Mouse (Mus musculus): ENCODE measurements around the gene Nectin2. TPM values are rescaled to one million over a fixed set of nuclear protein-coding genes. Genes with fewer than 3 reads are reported as not detected.

Gene Nectin2
- total RNA-seq, 2 experiments from 2014 or later: 7.9 to 8.2 TPM

- peak; percentile 97 to 99 for DNase-seq (ENCODE audit: extremely low spot score in 1 of 2, low spot score in 2 of 2)
- intact Hi-C loops (cut with DNase I): loop anchor here (10.0 kb wide), 1 partner anchor 711 kb away; the partner anchor contains the start of gene Irf2bp1
- Histone ChIP-seq H3K4me3 (peak within 1 kb of the TSS; percentile 91), H3K27ac (peak within 1 kb of the TSS; percentile 90)
- TF ChIP-seq CTCF (IDR thresholded peaks at IDR 0.05): no peak
Observed at GRCm38 (mm10) chr7:19715239-19716054, 34.8 kb downstream of the Nectin2 start, which contains the start of gene Tomm40. Gene Tomm40, minus strand, starts transcription at chr7:19715438.

- intact Hi-C loops (cut with DNase I): loop anchor here (10.0 kb wide), 1 partner anchor 710 kb away; the partner anchor contains the start of gene Irf2bp1
- Histone ChIP-seq H3K27ac (peak overlapping the region; percentile 90), H3K4me3 (peak overlapping the region; percentile 91)
- DNase-seq (ENCODE audit: extremely low spot score in 1 of 2, low spot score in 2 of 2): peak in 1 of 2 experiments; percentile 47
- TF ChIP-seq CTCF (IDR thresholded peaks at IDR 0.05): no peak
Observed at GRCm38 (mm10) chr7:19714836-19715235, 35.4 kb downstream of the Nectin2 start.

DNA sequence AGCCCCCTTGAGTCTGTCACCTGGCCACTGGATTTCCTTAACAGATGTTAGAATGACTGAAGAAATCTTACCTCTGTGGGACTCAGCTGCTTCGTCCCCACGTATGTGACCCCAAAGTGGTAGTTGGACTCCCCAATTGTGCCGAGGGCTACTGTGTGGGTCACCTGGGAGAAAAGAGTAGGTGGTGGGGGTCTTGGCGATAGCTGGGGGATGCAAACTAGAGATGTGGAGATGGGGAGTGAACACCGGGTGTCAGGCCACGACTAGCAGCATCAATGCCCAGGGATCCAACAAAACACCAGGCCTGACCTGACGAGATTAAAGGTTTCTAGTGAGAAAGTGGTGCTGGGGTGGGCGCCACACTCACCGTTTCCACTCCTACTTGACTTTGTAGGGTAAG is 36.7 kb downstream of the Nectin2 start:
- intact Hi-C loops (cut with DNase I): loop anchor here (1.0 to 10.0 kb wide), 2 partner anchors 44 to 709 kb away; partner anchors contain the start of gene Irf2bp1
- Histone ChIP-seq H3K27ac (no peak overlapping the region), H3K4me3 (no peak overlapping the region)
- no peak for DNase-seq (ENCODE audit: extremely low spot score in 1 of 2, low spot score in 2 of 2)
- no peak for TF ChIP-seq CTCF (IDR thresholded peaks at IDR 0.05)

GRCm38 (mm10) chr7:19713196-19713595 is 37.1 kb downstream of the Nectin2 start:
- TF ChIP-seq CTCF (IDR thresholded peaks at IDR 0.05): peak; percentile 54
- H3K27ac ChIP-seq: no peak overlapping the region; the same call in 1 of the 2 replicates
- no peak for DNase-seq (ENCODE audit: extremely low spot score in 1 of 2, low spot score in 2 of 2)
- intact Hi-C loops (cut with DNase I): loop anchor here (1.0 to 10.0 kb wide), 2 partner anchors 44 to 708 kb away; partner anchors contain the start of gene Irf2bp1
- no peak overlapping the region for H3K4me3 ChIP-seq

DNA sequence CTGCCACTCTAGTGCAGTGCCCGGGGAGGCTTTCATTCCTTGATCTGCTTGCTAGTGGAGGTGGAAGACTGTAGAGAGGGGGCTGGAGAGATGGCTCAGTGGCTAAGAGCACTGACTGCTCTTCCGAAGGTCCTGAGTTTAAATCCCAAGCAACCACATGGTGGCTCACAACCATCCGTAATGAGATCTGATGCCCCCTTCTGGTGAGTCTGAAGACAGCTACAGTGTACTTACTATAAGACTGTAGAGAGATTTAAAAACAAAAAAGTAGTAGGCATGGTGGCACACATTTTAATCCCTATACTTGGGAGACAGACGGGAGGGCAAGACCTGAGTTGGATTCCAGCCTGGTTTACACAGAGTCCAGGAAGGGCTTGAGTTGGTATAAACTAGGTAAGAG is 37.9 kb downstream of the Nectin2 start:
- Histone ChIP-seq H3K4me3 (no peak overlapping the region), H3K27ac (no peak overlapping the region)
- TF ChIP-seq CTCF (IDR thresholded peaks at IDR 0.05): peak; percentile 61
- DNase-seq (ENCODE audit: extremely low spot score in 1 of 2, low spot score in 2 of 2): no peak
- intact Hi-C loops (cut with DNase I): loop anchor here (10.0 kb wide), 1 partner anchor 708 kb away; the partner anchor contains the start of gene Irf2bp1

DNA sequence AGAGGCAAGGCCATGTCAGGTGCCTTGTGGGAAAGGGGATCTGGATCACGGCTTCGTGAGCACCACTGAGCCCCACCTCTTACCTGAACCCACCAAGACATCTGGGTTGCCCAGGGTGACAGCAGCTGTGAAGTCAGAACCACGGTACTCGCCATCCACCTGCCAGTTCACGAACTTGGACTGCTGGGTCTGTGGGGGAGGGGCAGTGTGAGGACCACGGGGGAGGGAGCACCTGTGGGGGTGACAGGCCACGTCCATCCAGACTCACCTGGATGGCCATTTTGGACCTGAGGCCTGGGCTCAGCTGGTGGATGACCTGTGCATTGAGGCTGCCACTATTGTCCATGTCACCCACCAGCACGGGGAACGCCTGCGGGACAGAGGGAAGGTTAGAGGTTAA is 39.6 kb downstream of the Nectin2 start:
- intact Hi-C loops (cut with DNase I): loop anchor here (10.0 kb wide), 1 partner anchor 706 kb away; the partner anchor contains the start of gene Irf2bp1
- no peak for TF ChIP-seq CTCF (IDR thresholded peaks at IDR 0.05)
- no peak for DNase-seq (ENCODE audit: extremely low spot score in 1 of 2, low spot score in 2 of 2)
- Histone ChIP-seq H3K4me3 (no peak overlapping the region), H3K27ac (no peak overlapping the region)

- Histone ChIP-seq H3K4me3 (no peak overlapping the region), H3K27ac (no peak overlapping the region)
- TF ChIP-seq CTCF (IDR thresholded peaks at IDR 0.05): no peak
- no peak for DNase-seq (ENCODE audit: extremely low spot score in 1 of 2, low spot score in 2 of 2)
- intact Hi-C loops (cut with DNase I): no loop called here
Observed at GRCm38 (mm10) chr7:19705271-19705670, 45.0 kb downstream of the Nectin2 start.

- Histone ChIP-seq H3K4me3 (no peak overlapping the region), H3K27ac (no peak overlapping the region)
- no peak for DNase-seq (ENCODE audit: extremely low spot score in 1 of 2, low spot score in 2 of 2)
- intact Hi-C loops (cut with DNase I): loop anchor here (5.0 kb wide), 1 partner anchor 297 kb away; no protein-coding TSS in a partner anchor
- no peak for TF ChIP-seq CTCF (IDR thresholded peaks at IDR 0.05)
Observed at GRCm38 (mm10) chr7:19704475-19704874, 45.8 kb downstream of the Nectin2 start.

DNA sequence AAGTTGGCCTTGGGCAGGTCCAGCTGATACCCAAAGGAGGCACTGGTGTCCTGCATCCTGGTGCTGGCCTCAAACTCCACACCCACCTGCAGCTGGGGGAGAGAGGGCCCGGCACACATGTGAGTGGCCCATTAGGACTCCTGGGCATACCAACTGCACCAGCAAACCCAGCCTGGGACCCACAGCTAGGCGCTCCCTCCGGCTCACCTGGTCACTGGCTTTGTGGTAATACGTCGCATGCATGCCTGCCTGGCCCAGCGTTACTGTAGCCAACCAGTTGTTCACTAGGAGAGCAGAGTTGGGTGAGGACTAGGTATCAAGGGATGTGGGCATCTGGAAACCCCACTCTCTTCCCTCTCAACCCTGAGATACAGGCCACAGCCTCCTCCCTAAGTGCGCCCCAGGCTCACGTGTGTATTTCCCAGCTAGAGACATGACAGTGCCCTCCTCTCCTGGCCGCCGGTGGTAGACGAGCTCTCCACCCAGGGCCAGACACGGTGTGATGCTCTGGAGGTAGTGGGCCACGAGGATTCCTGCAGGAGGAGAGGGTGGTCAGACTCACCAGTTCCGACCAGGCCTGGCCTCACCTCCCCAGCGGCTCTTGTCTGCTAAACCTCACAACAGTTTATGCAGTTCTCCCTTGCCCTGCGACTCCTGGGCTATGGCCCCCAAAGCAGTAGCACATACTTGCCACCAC is 47.3 kb downstream of the Nectin2 start:
- DNase-seq (ENCODE audit: extremely low spot score in 1 of 2, low spot score in 2 of 2): no peak
- intact Hi-C loops (cut with DNase I): loop anchor here (5.0 kb wide), 1 partner anchor 296 kb away; no protein-coding TSS in a partner anchor
- no peak for TF ChIP-seq CTCF (IDR thresholded peaks at IDR 0.05)
- Histone ChIP-seq H3K27ac (no peak overlapping the region), H3K4me3 (no peak overlapping the region)

DNA sequence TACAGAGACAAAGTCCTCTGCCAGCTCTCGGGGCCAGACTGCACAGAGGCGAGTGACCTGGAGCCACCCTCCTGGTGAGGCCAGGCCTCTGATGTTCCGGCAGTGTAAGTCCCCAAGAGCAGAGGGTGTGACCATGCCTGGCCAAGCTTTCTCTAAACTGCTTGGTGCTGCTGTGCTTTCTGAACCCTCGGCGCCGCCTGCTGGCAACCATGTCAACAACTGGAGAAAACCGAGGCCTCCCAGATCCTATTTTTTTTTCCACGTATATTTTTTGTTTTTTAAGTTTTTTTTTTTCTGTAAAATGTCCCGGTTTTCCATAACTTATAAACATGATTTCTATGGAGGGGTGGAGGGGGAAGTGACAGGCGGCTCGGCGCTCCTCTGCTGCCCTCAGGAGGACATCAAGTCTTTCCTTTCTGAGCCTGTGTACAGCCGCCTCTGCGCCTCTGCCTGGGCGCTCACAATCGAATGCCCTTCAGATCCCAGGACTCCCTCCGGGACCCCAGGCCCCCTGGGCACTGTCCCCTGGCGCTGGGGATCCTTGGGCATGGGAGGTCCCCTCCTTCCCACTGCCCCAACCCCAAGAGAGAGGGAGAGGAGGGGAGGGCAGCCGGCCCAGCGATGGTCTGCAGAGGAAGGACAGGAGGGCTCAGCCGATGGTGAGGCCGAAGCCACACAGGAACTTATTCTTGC is 49.1 kb downstream of the Nectin2 start:
- Histone ChIP-seq H3K4me3 (no peak overlapping the region), H3K27ac (peak overlapping the region; percentile 83)
- intact Hi-C loops (cut with DNase I): loop anchor here (1.0 to 5.0 kb wide), 2 partner anchors 32 to 294 kb away; no protein-coding TSS in a partner anchor
- peak; percentile 73 for TF ChIP-seq CTCF (IDR thresholded peaks at IDR 0.05)
- DNase-seq (ENCODE audit: extremely low spot score in 1 of 2, low spot score in 2 of 2): peak; percentile 54 to 68
